Mouse (Mus musculus) thymus, postnatal 14 days (tissue): ENCODE measurements around the gene Spcs3.
A peak's percentile ranks its signal among the peaks of the same experiment; 100 is the strongest.
"Not testable (repeated sequence)": the region's sequence is repeated elsewhere in the genome, so short reads cannot be mapped to it uniquely, and the experiment has no call there.

Experiments
- DNase-seq: peaks from one replicate; pipeline ENCODE4 v3.0.0; 2021

Spcs3 gene

DNA sequence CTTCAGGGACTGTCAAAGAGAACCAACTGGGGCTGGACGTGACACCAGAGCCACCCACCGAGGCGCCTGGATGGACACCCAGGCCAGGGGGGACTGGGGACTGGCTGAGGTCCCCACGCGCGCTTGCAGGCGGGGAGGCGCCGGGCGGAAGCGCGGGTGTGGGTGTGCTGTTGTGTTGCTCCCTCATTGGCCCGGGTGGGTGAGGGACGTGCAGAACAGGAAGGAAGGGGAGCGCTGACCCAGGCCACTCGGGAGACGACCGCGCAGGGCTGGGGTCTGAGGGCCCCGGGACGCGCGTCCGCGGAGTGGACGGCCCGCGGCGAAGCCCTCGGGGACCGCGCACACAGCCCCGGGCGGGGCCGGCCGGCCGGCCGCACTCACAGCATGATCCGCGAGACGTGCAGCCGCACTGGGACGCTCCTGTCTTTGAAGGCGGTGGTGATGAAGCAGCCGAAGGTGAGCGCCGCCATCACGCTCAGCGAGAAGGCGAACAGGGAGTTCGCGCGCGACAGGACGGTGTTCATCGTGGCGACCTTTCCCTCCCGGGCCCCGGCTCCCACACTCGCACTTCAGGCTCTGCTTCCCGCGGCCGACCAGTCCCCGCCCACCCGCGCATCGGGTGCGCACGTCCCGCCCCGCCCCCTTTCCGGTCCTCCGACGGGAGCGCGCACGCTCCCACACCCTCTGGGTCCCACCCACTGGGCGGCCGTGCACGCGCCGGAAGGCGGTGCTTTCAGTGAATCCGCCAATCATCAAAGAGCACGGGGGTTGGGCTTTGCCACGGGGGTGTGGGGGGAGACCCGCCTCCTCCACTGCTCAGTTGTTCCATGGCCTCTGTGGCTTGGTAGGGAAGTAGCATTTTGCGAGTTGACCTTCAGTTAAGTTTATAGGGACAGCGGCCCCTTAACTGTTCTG, at the start of gene Spcs3, which contains the start of gene Asb5:
TSS of gene Spcs3 (minus strand) at position 617 of the 915 bp plus-strand sequence.
TSS of gene Asb5 (plus strand) at position 199 of the 915 bp plus-strand sequence.
- peak; percentile 97 for DNase-seq

DNA sequence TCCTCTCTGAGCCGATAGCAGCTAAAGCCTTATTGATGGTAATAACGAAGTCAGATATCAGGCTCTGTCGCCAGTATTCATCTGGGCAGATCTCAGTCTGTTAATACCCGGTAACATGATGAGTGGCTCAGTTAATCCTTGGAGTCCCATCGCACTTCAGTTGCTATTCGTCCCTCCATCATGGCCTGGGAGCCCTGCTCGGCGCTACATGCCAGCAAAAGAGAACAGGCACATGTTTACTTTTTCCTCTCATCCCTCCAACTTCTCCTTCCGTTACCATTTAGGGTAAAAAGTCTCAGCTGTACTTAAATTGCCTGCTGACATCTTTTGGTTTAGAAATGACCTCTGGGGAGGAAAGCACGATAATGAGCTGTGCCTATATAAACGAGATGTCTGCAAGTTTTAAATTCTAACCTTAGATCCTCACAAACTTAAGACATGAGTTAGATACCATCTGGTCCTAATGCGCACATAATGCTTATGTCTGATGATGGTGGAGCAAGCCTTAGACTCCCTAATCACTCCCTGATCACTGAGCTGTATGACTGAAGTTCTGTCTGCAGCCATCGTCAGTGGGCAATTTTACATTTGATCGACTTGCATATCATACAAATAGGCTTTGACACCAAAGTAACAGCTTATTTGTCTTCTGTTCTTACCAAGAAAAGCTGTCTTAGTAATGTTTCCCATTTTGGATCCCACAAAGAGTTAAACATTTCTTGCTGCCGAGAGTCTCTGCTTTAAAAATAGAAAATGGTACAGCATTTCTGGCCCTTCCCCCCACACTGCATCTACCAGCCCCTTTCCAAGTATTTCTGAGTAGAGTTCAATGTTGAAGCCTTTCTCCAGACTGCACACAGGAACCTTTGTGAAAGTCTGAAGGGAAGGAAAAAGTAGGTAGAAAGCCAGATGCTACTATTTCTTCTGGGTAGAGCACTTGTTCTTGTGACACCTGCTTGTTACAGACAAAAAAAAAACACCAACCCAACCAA, 41.1 kb upstream of the Spcs3 start:
- DNase-seq, result no peak

DNA sequence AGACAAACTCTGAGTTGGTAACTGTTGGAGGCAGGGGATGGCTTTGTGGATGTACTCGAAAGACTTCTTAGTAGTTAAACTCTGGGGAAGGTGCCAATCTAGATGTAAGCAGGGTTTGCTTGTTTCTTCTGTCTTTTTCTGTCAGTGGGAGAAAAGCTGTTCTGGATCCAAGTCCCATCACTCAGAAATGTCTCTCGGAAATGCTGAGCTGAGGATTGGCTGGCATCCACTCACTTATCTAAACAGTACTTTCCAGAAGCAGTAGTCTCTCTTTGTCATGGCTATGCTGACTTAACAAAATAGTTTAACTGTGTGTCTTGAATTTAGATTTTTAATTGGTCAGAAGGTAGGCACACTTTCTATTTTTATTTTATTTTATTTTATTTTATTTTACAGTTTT, 37.4 kb upstream of the Spcs3 start:
- no peak for DNase-seq

DNA sequence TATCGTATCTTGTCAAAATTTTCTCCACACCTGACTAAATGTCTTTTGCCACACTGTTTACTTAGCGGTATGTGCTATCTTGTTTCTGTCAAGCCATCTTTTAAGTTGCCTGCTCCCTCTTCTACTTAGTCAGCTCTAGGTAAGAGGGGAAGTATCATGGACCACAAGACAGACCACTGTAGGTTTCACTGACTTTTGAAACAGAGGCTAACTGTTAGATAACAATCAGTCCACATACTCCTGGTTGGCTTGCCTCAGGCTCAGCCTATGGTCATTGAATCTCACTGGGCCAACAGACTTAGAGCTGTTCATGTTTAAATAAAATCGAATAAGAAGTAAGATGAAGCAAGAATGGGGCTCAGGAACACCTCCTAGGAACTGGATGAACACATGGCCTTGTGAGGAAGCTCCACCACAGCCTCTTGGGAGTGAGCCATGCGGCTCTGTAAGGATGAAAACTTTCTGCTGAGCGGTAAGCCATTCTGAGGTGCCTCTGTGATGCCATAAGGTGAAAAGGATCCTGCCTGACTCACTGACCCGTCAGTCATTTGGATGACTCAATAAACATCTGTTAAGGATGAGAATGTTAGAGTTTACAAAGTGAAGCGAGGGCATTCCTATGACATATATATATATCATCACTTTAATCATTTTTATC, 35.9 kb upstream of the Spcs3 start:
- no peak for DNase-seq

DNA sequence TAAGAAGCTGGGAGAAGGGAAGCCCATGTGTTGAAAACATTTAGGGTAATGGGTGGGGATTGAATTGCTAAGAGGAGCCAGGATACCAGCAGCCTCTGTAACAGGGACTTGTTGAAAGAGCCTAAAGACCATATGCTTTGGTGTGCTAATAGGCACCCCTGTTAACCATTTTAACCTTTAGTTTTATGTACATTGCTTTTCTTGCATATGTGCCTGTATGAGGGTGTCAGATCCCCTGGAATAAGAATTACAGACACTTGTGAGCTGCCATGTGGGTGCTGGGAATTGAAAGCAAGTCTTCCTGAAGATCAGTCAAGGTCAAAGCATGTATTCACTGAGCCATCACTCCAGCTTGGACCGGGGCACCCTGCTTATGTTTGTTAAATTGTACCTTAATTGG, 35.4 kb upstream of the Spcs3 start:
- no peak for DNase-seq

DNA sequence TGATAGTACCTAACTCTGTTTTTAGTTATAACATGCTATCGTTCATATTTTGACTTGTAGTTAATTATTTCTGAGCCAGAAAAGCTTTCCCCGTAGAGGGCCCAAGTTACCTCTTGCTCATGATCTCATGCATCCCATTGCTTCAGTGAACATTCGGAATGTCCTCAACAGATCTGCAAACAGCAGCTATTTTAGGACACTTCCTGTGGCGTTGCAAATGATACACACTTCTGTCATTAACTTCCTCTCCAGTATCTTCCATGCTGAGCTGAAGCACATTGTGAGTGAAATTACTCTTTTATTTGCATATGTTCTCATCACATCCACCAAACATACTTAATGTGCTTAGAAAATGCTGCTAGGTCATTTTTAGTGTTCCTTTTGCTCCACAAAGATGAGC, 32.3 kb upstream of the Spcs3 start:
- no peak for DNase-seq

DNA sequence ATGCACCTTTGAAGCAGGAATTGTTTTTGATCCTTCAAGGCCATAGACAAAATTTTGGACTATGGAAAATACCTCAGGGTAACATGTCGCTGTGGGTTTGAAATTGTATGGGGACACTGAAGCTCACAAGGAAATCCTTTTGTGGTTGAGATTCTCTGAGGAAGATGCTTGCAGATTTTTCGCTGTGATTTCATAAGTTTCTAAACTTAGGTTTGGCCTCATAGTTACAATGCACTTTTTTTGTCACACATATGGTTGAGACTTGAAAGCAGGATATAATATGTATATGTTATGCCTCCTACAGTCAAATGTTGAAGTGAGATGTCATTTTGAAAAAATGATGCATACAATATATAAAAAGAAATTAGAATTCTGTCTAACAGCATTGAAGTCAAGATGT, 25.1 kb upstream of the Spcs3 start:
- DNase-seq, result no peak

DNA sequence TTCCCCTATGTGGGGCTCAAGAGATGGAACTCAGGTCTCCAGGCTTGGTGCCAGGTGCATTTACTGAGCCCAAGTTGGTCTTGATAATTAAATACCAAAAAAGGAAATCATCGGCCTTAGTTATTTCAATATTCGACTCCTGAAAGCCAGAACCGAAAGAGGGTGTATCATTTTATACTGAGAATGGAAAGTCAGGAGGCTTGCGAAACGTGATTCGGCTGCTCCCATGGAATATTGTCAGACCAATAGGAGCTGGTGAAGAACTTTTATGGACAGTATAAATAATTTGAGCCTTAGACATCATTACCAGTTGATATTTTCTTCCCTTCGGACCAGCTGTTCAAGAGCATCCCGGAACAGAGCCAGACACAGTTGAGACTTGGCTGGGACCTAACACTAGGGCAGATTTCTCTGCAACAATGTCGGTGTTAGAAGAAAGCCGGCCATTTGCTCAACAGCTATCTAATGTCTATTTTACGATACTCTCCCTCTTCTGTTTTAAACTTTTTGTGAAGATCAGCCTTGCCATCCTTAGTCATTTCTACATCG, 20.3 kb upstream of the Spcs3 start:
- DNase-seq, result no peak

DNA sequence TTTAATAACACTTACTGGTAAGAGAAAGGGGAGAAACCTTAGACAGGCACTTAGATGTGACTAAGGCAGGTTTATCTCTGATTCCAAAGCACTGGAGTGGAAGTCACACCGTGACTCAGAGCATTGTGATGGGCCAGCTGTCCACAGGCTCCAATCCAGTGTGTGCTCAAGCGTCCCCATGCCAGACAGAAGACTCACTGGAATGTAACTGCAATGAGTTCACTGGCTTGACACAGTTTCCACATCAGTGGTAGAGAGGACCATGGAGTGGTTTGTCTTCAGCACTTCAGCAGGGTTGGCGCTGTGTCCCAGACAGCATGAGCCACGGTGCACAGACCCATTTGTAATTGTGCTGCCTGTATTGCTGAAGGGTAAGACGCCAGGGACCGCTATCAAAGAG, 18.6 kb upstream of the Spcs3 start:
- DNase-seq, result no peak

DNA sequence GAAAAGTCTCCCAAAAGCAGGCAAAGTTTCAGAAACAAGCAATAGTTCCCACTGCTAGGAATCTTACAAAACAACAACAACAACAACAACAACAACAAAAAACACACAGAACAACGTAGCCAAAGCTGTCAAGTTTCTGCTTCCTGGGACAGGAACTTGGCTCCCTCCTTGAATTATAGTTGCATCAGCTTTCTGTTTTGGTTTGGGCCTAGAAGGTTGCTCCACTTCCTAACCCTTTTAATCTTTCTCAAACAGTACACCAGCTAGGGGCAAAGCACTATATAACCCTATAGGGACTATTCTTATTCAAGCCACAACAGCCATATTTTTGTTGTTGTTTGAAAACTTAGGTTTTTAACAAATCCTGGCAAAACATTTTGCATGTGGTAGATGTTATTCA, 11.5 kb upstream of the Spcs3 start:
- DNase-seq, result no peak

DNA sequence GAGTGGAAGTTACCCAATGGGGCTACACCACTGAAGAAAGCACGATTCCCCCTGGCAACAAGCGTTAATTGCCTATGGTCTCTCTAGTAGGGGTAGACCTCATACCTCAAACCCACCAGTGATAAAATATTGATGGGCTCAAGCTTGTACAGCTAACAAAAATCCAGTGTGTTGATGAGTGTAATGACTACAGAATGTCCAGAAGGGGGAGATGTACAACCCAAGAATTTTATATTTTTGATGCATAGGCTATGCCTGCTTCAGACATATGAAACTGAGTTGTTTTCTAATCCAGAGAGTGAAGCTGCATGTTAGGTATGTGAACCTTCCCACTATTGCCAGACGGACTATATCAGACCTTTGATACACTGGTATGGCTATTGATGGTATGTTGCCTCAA, 7.5 kb upstream of the Spcs3 start:
- no peak for DNase-seq

DNA sequence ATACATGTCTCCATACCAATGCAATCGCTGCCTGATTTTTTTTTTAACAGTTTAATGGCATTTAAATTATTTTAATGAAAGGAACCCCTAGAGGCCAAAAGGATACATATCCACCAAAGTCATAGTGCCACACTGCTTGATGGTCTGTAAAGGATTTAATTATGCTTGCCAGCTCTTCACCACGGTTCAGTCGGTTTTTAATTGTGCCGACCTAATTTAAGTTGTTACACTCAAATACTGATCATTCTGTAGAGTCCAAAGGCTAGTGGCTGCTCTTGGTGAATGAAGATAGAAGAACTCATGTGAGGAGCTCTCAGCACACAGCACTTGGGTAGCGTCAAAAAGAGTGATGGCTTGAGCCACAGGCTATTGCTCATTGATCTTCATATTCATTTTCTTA, 5.4 kb upstream of the Spcs3 start:
- DNase-seq, result no peak

DNA sequence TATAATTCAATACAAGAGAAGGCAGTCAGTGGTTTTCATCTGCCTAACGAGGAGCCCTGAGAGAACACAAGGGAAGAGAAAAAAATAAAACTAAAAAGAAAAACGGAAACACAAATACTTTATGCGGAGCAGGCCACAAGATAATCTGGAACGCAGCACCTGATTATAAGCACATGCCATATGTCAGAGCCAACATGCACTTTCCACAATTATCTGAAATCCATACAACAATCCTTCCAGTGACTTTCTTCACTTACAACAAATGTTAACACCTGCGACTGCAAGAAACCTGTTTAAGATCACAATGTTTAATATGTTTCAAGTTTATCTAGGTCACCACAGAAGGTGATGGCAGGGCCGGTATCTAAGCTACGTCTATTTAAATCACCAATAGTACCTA, 1.2 kb downstream of the Spcs3 start:
- DNase-seq, result no peak

DNA sequence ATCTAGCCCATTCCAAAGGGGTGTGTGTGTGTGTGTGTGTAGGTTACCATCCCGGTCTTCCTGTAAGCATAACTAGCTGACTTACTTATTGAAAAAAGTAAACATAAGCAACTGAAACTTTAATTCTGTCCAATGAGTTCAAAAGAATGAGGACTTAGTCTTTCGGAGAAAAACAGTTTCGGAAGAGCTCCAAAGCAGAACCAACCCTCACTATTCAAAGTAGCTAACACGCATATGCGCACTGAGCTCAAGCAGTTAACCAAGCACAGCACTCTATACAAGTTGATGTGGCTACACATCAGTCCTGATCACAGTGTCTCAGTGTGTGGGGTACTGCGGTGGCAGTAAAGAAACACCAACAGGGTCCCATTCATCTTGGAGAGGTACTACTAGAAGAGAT, 3.1 kb downstream of the Spcs3 start:
- DNase-seq, result no peak

DNA sequence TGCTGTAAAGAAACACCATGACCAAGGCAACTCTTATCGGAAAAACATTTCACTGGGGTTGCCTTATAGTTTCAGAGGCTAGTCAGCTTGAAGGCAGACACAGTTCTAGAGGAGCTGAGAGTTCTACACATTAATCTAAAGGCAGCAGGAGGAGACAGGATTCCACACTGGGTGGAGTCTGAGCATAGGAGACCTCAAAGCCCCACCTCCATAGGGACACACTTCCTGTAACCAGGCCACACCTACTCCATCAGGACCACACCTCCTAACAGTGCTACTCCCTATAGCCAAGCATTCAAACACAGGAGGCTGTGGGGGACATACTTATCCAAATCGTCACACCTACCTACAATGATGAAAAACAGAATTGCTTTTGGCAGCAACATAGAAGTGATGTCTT, 4.2 kb downstream of the Spcs3 start:
- DNase-seq, result no peak

DNA sequence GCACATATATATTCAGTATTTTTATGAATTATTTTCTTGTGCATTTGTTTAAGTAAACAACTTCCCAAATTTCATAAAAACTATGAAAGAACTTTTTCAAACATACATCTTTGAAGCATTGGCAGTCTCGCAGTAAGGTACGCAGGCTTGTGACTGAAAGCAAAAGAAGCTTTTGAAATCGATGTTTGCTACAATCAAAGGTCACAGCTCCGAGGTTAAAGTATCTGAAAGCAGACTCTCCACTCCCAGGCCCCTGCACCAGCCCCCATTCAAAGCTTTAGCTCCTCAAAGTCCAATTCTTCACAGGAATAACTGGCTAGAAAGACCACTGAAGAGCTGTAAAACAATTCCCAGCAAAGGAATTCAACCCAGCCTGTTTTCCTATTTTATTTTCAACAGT, 9.3 kb downstream of the Spcs3 start:
- no peak for DNase-seq

DNA sequence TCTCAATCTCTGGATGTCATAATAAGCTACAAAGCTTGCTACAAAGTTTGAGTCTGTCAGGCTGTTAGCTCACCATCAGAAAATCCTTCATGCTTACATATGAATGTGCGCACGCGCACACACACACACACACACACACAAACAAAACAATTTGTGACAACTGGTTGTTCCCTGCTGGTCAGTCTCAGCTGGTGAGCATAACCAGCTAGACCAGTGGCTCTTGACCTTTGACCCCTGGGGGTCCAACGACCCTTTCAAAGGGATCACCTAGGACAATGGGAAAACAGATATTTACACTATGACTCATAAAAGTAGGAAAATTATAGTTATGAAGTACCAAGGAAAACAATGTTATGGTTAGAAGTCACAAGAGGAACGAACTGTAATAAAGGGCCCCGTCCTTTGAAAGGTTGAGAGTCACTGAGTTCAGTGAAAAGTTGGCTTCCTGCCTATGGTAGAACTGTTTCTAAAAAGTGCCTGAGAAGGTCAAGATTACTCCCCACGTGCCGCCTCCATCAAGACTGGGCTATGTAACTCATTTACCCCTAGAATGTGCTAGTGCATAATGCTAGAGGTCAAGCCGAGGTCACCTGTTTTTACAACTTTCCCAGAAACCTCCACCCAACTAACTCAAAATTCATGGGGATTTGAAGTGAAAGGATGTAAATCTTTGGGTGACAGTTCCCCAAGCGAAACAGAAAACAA, 10.9 kb downstream of the Spcs3 start:
- DNase-seq, result no peak

DNA sequence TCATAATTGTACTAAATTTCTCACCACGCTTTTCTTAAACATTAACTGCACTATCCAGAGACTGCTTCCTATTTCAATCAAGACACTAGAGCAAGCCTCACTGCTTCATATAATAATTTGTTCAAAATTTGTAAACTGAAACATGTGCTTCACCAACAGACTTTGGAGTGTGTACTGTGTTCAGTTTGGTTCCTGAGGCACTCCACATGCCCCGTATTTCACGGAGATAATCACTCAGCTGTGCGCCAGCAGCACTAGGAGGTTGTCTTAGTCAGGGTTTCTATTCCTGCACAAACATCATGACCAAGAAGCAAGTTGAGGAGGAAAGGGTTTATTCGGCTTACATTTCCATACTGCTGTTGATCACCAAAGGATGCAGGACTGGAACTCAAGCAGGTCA, 17.6 kb downstream of the Spcs3 start:
- not testable (repeated sequence) for DNase-seq

DNA sequence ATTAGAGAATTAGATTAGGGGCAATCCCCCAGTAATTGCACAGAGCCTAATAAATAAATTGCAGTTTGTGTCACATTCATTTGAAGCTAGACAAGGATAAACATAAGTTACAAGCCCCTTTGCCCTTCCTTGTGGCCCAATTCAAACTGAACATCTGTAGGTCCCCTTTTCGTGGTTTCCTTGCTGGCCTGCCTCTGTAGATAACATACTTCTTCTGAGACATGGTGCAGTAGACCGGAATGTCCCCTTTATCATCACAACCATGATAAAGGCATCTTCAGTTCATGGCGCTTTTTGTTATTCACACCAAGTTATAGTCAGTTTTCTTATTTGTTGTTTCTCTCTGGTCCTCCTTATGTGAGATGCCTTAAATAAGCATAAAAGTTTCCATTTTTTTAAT, 18.0 kb downstream of the Spcs3 start:
- no peak for DNase-seq

DNA sequence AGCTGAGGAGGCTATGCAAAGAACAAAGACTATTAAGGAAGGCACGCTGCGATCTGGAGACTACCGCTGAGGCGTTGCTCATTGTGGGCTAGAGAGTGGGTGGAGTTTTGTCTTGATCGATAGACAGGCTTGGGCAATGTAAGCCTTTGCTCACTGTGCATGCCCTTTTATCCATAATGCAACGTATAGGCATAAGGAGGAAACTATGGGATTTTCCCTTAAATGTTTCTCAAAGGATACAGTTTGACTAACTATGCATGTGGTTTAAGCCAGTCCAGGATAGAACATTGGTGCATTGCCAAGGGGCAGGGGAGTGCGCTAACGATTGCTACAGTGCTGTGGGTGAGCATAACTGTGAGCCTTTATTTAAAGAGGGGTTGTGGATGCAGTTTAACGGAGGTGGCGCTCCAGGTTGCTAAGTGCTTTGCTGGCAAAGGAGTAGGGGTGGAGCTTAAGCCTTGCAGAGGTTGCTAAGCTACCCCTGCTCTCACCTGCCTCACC, 20.5 kb downstream of the Spcs3 start:
- no peak for DNase-seq

DNA sequence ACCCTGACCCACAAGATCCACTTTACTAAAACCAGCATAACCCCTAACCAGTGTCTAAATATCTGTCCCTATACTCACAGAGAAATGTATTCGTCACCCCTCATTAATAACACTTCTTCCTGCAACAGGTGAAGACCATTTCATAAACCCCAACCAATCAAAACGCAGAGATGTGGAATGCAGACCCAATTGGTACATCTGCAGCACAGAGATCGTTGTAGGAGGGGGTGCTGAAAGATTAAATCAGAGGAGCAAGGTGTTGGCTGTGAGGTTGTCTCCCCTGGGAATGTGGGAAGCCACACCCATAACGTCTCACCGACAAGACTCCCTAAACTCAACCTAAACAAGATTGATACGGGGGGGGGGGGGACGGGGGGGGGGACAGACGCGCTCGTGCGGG, 21.0 kb downstream of the Spcs3 start:
- no peak for DNase-seq

DNA sequence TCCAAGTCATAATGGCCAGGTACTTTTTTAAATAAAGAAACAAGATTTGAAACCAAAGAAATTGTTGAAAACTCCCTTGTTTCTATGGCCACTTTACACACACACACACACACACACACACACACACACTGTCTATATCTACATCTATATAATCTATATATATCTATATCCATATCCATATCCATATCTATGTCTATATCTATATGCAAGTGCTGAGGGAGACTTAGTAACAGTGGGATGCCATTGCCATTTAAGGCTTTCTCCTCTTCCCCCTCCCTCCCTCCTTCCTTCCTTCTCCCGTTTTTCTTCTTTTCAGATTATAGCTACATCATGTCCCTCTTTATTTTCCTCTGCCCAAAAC, 21.7 kb downstream of the Spcs3 start:
- no peak for DNase-seq
